Mouse (Mus musculus): ENCODE measurements around the gene Fignl2. TPM values are rescaled to one million over a fixed set of nuclear protein-coding genes. Genes with fewer than 3 reads are reported as not detected.

Fignl2 gene
- polyA plus RNA-seq, 1 experiment: 0.02 TPM

- no peaks in the 10 kb centered on the region for H3K79me2 ChIP-seq (ENCODE audit: control insufficient read depth, insufficient read depth)
- no peaks in the 10 kb centered on the region for H3K36me3 ChIP-seq (ENCODE audit: control insufficient read depth, insufficient read depth)
- no peak overlapping the region for H3K4me3 ChIP-seq
- H3K4me2 ChIP-seq (ENCODE audit: low read depth): peak overlapping the region; percentile 48
- H3K27me3 ChIP-seq (ENCODE audit: control insufficient read depth, insufficient read depth, insufficient read length): peaks cover 84% of the 10 kb centered on the region
- TF ChIP-seq MYOD1 (IDR thresholded peaks at IDR 0.05; ENCODE audit: control insufficient read depth in 1 of 3, insufficient read length in 2 of 3, low read depth in 2 of 3): peak in 1 of 3 experiments; percentile 15
- TF ChIP-seq POLR2A (IDR thresholded peaks at IDR 0.05; ENCODE audit: insufficient read length, low read depth): no peak
- H3ac ChIP-seq (ENCODE audit: control insufficient read depth, insufficient read length): peak overlapping the region; percentile 14
Observed at GRCm38 (mm10) chr15:101078731-101079156, 377 bp upstream of the Fignl2 start.

GRCm38 (mm10) chr15:101077001-101077812 lies 1.2 kb downstream of the Fignl2 start:
- no peak overlapping the region for H3K4me2 ChIP-seq (ENCODE audit: low read depth)
- H3K4me3 ChIP-seq: no peak overlapping the region
- no peak overlapping the region for H3ac ChIP-seq (ENCODE audit: control insufficient read depth, insufficient read length)
- no peaks in the 10 kb centered on the region for H3K36me3 ChIP-seq (ENCODE audit: control insufficient read depth, insufficient read depth)
- H3K27me3 ChIP-seq (ENCODE audit: control insufficient read depth, insufficient read depth, insufficient read length): peaks cover 88% of the 10 kb centered on the region
- no peaks in the 10 kb centered on the region for H3K79me2 ChIP-seq (ENCODE audit: control insufficient read depth, insufficient read depth)
- TF ChIP-seq TCF12 (IDR thresholded peaks at IDR 0.05; ENCODE audit: insufficient read depth, poor library complexity, severe bottlenecking): no peak
- no peak for TF ChIP-seq POLR2A (IDR thresholded peaks at IDR 0.05; ENCODE audit: insufficient read length, low read depth)
- no peak for TF ChIP-seq MYOD1 (IDR thresholded peaks at IDR 0.05; ENCODE audit: control insufficient read depth in 1 of 3, insufficient read length in 2 of 3, low read depth in 2 of 3)
- TF ChIP-seq MAX (IDR thresholded peaks at IDR 0.05; ENCODE audit: low read depth): no peak
- no peak for TF ChIP-seq MYOG (IDR thresholded peaks at IDR 0.05; ENCODE audit: control insufficient read depth in 1 of 3, insufficient read depth in 1 of 3, insufficient read length in 2 of 3, low read depth in 2 of 3)

GRCm38 (mm10) chr15:101076071-101077000 lies 2.0 kb downstream of the Fignl2 start:
- TF ChIP-seq POLR2A (IDR thresholded peaks at IDR 0.05; ENCODE audit: insufficient read length, low read depth): no peak
- no peak for TF ChIP-seq REST (IDR thresholded peaks at IDR 0.05; ENCODE audit: insufficient read depth, insufficient read length)
- no peak for TF ChIP-seq USF1 (IDR thresholded peaks at IDR 0.05; ENCODE audit: low read depth)
- no peak for TF ChIP-seq E2F4 (IDR thresholded peaks at IDR 0.05; ENCODE audit: insufficient read depth)
- no peak for TF ChIP-seq SRF (IDR thresholded peaks at IDR 0.05; ENCODE audit: control insufficient read depth, insufficient read length, low read depth)
- TF ChIP-seq MYOD1 (IDR thresholded peaks at IDR 0.05; ENCODE audit: control insufficient read depth in 1 of 3, insufficient read length in 2 of 3, low read depth in 2 of 3): no peak
- no peak for TF ChIP-seq MAX (IDR thresholded peaks at IDR 0.05; ENCODE audit: low read depth)
- TF ChIP-seq POLR2AphosphoS2 (IDR thresholded peaks at IDR 0.05; ENCODE audit: insufficient read length, low read depth): no peak
- no peak for TF ChIP-seq TCF12 (IDR thresholded peaks at IDR 0.05; ENCODE audit: insufficient read depth, poor library complexity, severe bottlenecking)
- TF ChIP-seq MYOG (IDR thresholded peaks at IDR 0.05; ENCODE audit: control insufficient read depth in 1 of 3, insufficient read depth in 1 of 3, insufficient read length in 2 of 3, low read depth in 2 of 3): no peak
- TF ChIP-seq CEBPB (IDR thresholded peaks at IDR 0.05; ENCODE audit: insufficient read depth, poor library complexity, severe bottlenecking): no peak
- no peak for TF ChIP-seq TCF3 (IDR thresholded peaks at IDR 0.05; ENCODE audit: insufficient read length, low read depth)
- Histone ChIP-seq H3K36me3 (ENCODE audit: control insufficient read depth, insufficient read depth) (no peaks in the 10 kb centered on the region), H3K27me3 (ENCODE audit: control insufficient read depth, insufficient read depth, insufficient read length) (peaks cover 88% of the 10 kb centered on the region), H3K4me3 (no peak overlapping the region), H3ac (ENCODE audit: control insufficient read depth, insufficient read length) (no peak overlapping the region), H3K79me2 (ENCODE audit: control insufficient read depth, insufficient read depth) (no peaks in the 10 kb centered on the region), H3K4me2 (ENCODE audit: low read depth) (no peak overlapping the region)

GRCm38 (mm10) chr15:101075656-101076055 lies 2.7 kb downstream of the Fignl2 start:
- no peak overlapping the region for H3K4me2 ChIP-seq (ENCODE audit: low read depth)
- TF ChIP-seq SRF (IDR thresholded peaks at IDR 0.05; ENCODE audit: control insufficient read depth, insufficient read length, low read depth) (no peak), REST (IDR thresholded peaks at IDR 0.05; ENCODE audit: insufficient read depth, insufficient read length) (no peak), POLR2AphosphoS2 (IDR thresholded peaks at IDR 0.05; ENCODE audit: insufficient read length, low read depth) (no peak), USF1 (IDR thresholded peaks at IDR 0.05; ENCODE audit: low read depth) (no peak), MYOD1 (IDR thresholded peaks at IDR 0.05; ENCODE audit: control insufficient read depth in 1 of 3, insufficient read length in 2 of 3, low read depth in 2 of 3) (no peak), TCF12 (IDR thresholded peaks at IDR 0.05; ENCODE audit: insufficient read depth, poor library complexity, severe bottlenecking) (no peak), E2F4 (IDR thresholded peaks at IDR 0.05; ENCODE audit: insufficient read depth) (no peak), TCF3 (IDR thresholded peaks at IDR 0.05; ENCODE audit: insufficient read length, low read depth) (no peak), MAX (IDR thresholded peaks at IDR 0.05; ENCODE audit: low read depth) (no peak), CEBPB (IDR thresholded peaks at IDR 0.05; ENCODE audit: insufficient read depth, poor library complexity, severe bottlenecking) (no peak), POLR2A (IDR thresholded peaks at IDR 0.05; ENCODE audit: insufficient read length, low read depth) (no peak), MYOG (IDR thresholded peaks at IDR 0.05; ENCODE audit: control insufficient read depth in 1 of 3, insufficient read depth in 1 of 3, insufficient read length in 2 of 3, low read depth in 2 of 3) (no peak)
- H3K4me3 ChIP-seq: no peak overlapping the region
- no peaks in the 10 kb centered on the region for H3K36me3 ChIP-seq (ENCODE audit: control insufficient read depth, insufficient read depth)
- no peak overlapping the region for H3ac ChIP-seq (ENCODE audit: control insufficient read depth, insufficient read length)
- no peaks in the 10 kb centered on the region for H3K79me2 ChIP-seq (ENCODE audit: control insufficient read depth, insufficient read depth)
- H3K27me3 ChIP-seq (ENCODE audit: control insufficient read depth, insufficient read depth, insufficient read length): peaks cover 86% of the 10 kb centered on the region
